Mouse (Mus musculus) small intestine, adult 2 months (tissue): ENCODE results near the gene Vmn1r128. TPM values are rescaled to one million over a fixed set of nuclear protein-coding genes. Genes with fewer than 3 reads are reported as not detected.
"Not testable (repeated sequence)": the region's sequence is repeated elsewhere in the genome, so short reads cannot be mapped to it uniquely, and the experiment has no call there.

Source experiments
- H3K27ac ChIP-seq: fragments of 200-500 bp; 2 replicates; pipeline ENCODE4 v1.5.1; 2012; ENCODE audit warnings: low read depth, low read length, control low read depth, inconsistent platforms; ENCODE audit not compliant: insufficient read depth
- H3K27me3 ChIP-seq: fragments of 200-500 bp; 2 replicates; pipeline ENCODE4 v1.6.1; 2012; ENCODE audit warnings: mild to moderate bottlenecking, moderate library complexity, low read length, inconsistent platforms; ENCODE audit not compliant: control insufficient read depth, insufficient read depth
- H3K36me3 ChIP-seq: fragments of 200-500 bp; 2 replicates; pipeline ENCODE4 v1.6.1; 2012; ENCODE audit warnings: mild to moderate bottlenecking, low read length, control low read depth, inconsistent platforms; ENCODE audit not compliant: control insufficient read depth, insufficient read depth
- H3K4me1 ChIP-seq: fragments of 200-500 bp; 2 replicates; pipeline ENCODE4 v1.6.1; 2012; ENCODE audit warnings: low read length, inconsistent platforms, mixed read lengths; ENCODE audit not compliant: control insufficient read depth, insufficient read depth, insufficient read length
- H3K4me3 ChIP-seq: fragments of 200-500 bp; 2 replicates; pipeline ENCODE4 v1.5.1; 2012; ENCODE audit warnings: low read depth, mild to moderate bottlenecking, control low read depth, inconsistent platforms, low read length, moderate library complexity
- WGBS: fragments of 180-500 bp; shearing (Covaris S2); methylation state at CpG from one replicate; pipeline ENCODE4 v1.1.7; 2018; 5-methylcytosine and 5-hydroxymethylcytosine counted together
- polyA plus RNA-seq: library from polyadenylated mRNA; depleted of rRNA; stranded (reverse); fragments of >200 nt; gene quantifications from 2 replicates; pipeline ENCODE4 v1.2.3, GENCODE M21; 2012; rRNA removed

Gene Vmn1r128
- not detected in 2 replicates for polyA plus RNA-seq

DNA sequence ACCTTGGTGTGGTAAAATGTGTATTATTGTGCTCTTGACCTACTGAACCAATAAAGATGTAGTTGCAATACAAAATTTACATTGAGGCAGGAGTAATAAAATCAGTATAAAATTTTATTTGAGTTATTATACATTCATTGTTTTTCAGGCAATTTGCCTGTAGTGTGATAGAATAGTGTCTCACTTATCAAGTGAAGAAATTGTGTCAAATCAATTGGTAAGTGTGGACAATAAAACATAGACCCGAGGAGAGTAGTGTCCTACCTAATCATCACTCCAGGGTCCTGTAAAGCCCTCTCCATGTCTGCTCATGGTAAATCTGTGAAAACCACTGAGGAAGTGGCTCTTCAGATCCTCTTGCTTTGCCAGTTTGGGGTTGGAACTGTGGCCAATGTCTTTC, at the start of gene Vmn1r128:
TSS of gene Vmn1r128 (plus strand) at position 301 of the 400 bp plus-strand sequence.
- not testable (repeated sequence) for H3K27me3 ChIP-seq, H3K4me3 ChIP-seq, H3K4me1 ChIP-seq, H3K27ac ChIP-seq, H3K36me3 ChIP-seq
- 67% methylated on average over 1 of the region's 1 CpGs for WGBS

DNA sequence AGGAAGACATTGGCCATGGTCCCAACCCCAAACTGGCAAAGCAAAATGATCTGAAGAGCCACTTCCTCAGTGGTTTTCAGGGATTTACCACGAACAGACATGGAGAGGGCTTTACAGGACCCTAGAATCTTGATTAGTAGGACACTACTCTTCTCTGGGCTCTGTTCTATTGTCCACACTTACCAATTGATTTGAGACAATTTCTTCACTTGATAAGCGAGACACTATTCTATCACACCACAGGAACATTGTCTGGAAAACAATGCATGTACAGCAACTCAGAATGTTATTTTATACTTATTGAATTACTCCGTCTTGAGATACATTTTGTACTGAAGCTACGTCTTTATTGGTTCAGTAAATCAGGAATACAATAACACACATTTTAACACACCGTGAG, 47.8 kb upstream of the Vmn1r128 start, which contains the start of gene Vmn1r126:
TSS of gene Vmn1r126 (minus strand) at position 101 of the 400 bp plus-strand sequence.
- not testable (repeated sequence) for H3K4me1 ChIP-seq, H3K4me3 ChIP-seq, H3K27me3 ChIP-seq, H3K36me3 ChIP-seq, H3K27ac ChIP-seq
- WGBS, result no CpG with 5 or more reads among the region's 5 CpGs

DNA sequence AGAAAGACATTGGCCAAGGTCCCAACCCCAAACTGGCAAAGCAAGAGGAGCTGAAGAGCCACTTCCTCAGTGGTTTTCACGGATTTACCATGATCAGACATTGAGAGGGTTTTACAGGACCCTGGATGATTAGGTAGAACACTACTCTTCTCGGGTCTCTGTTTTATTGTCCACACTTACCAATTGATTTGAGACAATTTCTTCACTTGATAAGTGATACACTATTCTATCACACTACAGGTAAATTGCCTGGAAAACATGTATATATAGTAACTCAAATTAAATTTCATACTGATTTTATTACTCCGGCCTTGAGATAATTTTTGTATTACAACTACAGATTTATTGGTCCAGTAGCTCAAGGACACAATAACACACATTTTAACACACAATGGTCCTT, 29.4 kb upstream of the Vmn1r128 start, which contains the start of gene Vmn1r127:
TSS of gene Vmn1r127 (minus strand) at position 101 of the 400 bp plus-strand sequence.
- H3K36me3 ChIP-seq, H3K27ac ChIP-seq, H3K4me1 ChIP-seq, H3K4me3 ChIP-seq, H3K27me3 ChIP-seq: not testable (repeated sequence)
- WGBS, result no CpG with 5 or more reads among the region's 3 CpGs

DNA sequence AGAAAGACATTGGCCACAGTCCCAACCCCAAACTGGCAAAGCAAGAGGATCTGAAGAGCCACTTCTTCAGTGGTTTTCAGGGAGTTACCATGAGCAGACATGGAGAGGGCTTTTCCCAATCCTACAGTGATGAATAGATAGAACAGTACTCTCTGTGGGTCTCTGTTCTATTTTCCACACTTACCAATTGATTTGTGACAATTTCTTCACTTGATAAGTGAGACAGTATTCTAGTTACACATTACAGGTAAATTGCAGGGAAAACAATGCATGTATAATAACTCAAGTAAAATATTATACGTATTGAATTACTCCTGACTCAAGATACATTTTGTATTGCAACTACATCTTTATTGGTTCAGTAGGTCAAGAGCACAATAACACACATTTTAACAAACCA, 12.0 kb downstream of the Vmn1r128 start, which contains the start of gene Vmn1r129:
TSS of gene Vmn1r129 (minus strand) at position 101 of the 400 bp plus-strand sequence.
- no CpG with 5 or more reads among the region's 1 CpGs for WGBS
- H3K4me1 ChIP-seq, H3K4me3 ChIP-seq, H3K27me3 ChIP-seq, H3K27ac ChIP-seq, H3K36me3 ChIP-seq: not testable (repeated sequence)

Other genes with a start within 250 kb of the Vmn1r128 start
- gene Vmn1r122, start 215.2 kb upstream of the Vmn1r128 start, polyA plus RNA-seq, result not detected in 2 replicates
- gene Vmn1r123, start 187.2 kb upstream of the Vmn1r128 start, polyA plus RNA-seq, result not detected in 2 replicates
- gene Gm5157, start 158.9 kb upstream of the Vmn1r128 start, polyA plus RNA-seq, result not detected in 2 replicates
- gene Vmn1r124, start 88.8 kb upstream of the Vmn1r128 start, polyA plus RNA-seq, result not detected in 2 replicates
- not detected in 2 replicates for gene Vmn1r125, start 77.2 kb upstream of the Vmn1r128 start, polyA plus RNA-seq
- gene Vmn1r126, start 47.9 kb upstream of the Vmn1r128 start, polyA plus RNA-seq, result not detected in 2 replicates
- gene Vmn1r127, start 29.5 kb upstream of the Vmn1r128 start, polyA plus RNA-seq, result not detected in 2 replicates
- not detected in 2 replicates for gene Vmn1r129, start 11.9 kb downstream of the Vmn1r128 start, polyA plus RNA-seq
- gene Gm6882, start 83.4 kb downstream of the Vmn1r128 start, polyA plus RNA-seq, result not detected in 2 replicates
- gene Vmn1r130, start 162.4 kb downstream of the Vmn1r128 start, polyA plus RNA-seq, result not detected in 2 replicates
- gene Vmn1r131, start 196.7 kb downstream of the Vmn1r128 start, polyA plus RNA-seq, result not detected in 2 replicates